Mouse (Mus musculus): ENCODE measurements around the gene Rnf216.
A peak's percentile ranks its signal among the peaks of the same experiment; 100 is the strongest.

The Rnf216 gene

GRCm38 (mm10) chr5:142960775-142961271 is 152.0 kb downstream of the Rnf216 start:
- DNase-seq (ENCODE audit: low read depth, low spot score), result no peak

- DNase-seq (ENCODE audit: low read depth, low spot score), result peak; percentile 54
Observed at GRCm38 (mm10) chr5:142959576-142960556, 152.9 kb downstream of the Rnf216 start, which contains the start of gene Fscn1. Gene Fscn1 (plus strand): TSS chr5:142960343.

- DNase-seq (ENCODE audit: low read depth, low spot score), result no peak
Observed at GRCm38 (mm10) chr5:142959156-142959555, 153.6 kb downstream of the Rnf216 start.

GRCm38 (mm10) chr5:142958464-142958863 is 154.3 kb downstream of the Rnf216 start:
- no peak for DNase-seq (ENCODE audit: low read depth, low spot score)

- no peak for DNase-seq (ENCODE audit: low read depth, low spot score)
Observed at GRCm38 (mm10) chr5:142956956-142957703, 155.7 kb downstream of the Rnf216 start.

- no peak for DNase-seq (ENCODE audit: low read depth, low spot score)
Observed at GRCm38 (mm10) chr5:142953641-142954040, 159.2 kb downstream of the Rnf216 start.

- no peak for DNase-seq (ENCODE audit: low read depth, low spot score)
Observed at GRCm38 (mm10) chr5:142950405-142950804, 162.4 kb downstream of the Rnf216 start.

- no peak for DNase-seq (ENCODE audit: low read depth, low spot score)
Observed at GRCm38 (mm10) chr5:142949580-142949979, 163.2 kb downstream of the Rnf216 start.

- no peak for DNase-seq (ENCODE audit: low read depth, low spot score)
Observed at GRCm38 (mm10) chr5:142947460-142947859, 165.3 kb downstream of the Rnf216 start.

- no peak for DNase-seq (ENCODE audit: low read depth, low spot score)
Observed at GRCm38 (mm10) chr5:142944979-142945682, 167.7 kb downstream of the Rnf216 start.
